Mouse (Mus musculus) forebrain, postnatal 0 days (tissue): ENCODE results near the gene Mllt3. TPM values are rescaled to one million over a fixed set of nuclear protein-coding genes. Genes with fewer than 3 reads are reported as not detected.

ENCODE experiments used
- ATAC-seq: fragments of 200-750 bp; cut with Nextera tagmentation; 2 replicates; pipeline ENCODE4 v1.8.0; 2017; ENCODE audit warnings: mild to moderate bottlenecking, moderate library complexity
- DNase-seq: peaks from one replicate; pipeline ENCODE4 v3.0.0-alpha.2; 2015
- H3K27ac ChIP-seq: fragments of 300-500 bp; sonication (generic); 2 replicates; pipeline ENCODE4 v1.5.1; 2014; ENCODE audit warnings: low read depth, mild to moderate bottlenecking, antibody characterized with exemption, low read length, moderate library complexity, mixed read lengths
- H3K27me3 ChIP-seq: fragments of 300-500 bp; sonication (generic); 2 replicates; pipeline ENCODE4 v1.6.1; 2014; ENCODE audit warnings: mild to moderate bottlenecking, low read length, mixed read lengths; ENCODE audit not compliant: insufficient read depth
- H3K36me3 ChIP-seq: fragments of 300-500 bp; sonication (generic); 2 replicates; pipeline ENCODE4 v1.6.1; 2014; ENCODE audit warnings: mild to moderate bottlenecking, moderate library complexity; ENCODE audit not compliant: insufficient read depth
- H3K4me1 ChIP-seq: fragments of 300-500 bp; sonication (generic); 2 replicates; pipeline ENCODE4 v1.6.1; 2014; ENCODE audit warnings: antibody characterized with exemption; ENCODE audit not compliant: insufficient read depth
- H3K4me2 ChIP-seq: fragments of 300-500 bp; sonication (generic); 2 replicates; pipeline ENCODE4 v1.6.1; 2014; ENCODE audit warnings: low read depth, mild to moderate bottlenecking, moderate library complexity
- H3K4me3 ChIP-seq: fragments of 300-500 bp; sonication (generic); 2 replicates; pipeline ENCODE4 v1.5.1; 2014; ENCODE audit warnings: low read depth, low read length, mixed read lengths
- H3K9ac ChIP-seq: fragments of 300-500 bp; sonication (generic); 2 replicates; pipeline ENCODE4 v1.6.1; 2014; ENCODE audit warnings: mild to moderate bottlenecking
- H3K9me3 ChIP-seq: fragments of 300-500 bp; sonication (generic); 2 replicates; pipeline ENCODE4 v1.6.1; 2016; ENCODE audit warnings: low read length
- CTCF ChIP-seq: sonication (generic); IDR thresholded peaks from 2 replicates; pipeline ENCODE4 v1.5.1; 2016; ENCODE audit warnings: antibody characterized with exemption, control low read depth, low read depth
- WGBS: fragments of 180-500 bp; shearing (Covaris S2); extraction: QIAGEN DNeasy Blood & Tissue Kit; methylation state at CpG from one replicate; pipeline ENCODE4 v1.1.7; 2014; 5-methylcytosine and 5-hydroxymethylcytosine counted together
- polyA plus RNA-seq: library from polyadenylated mRNA; unstranded; fragments of >200 nt; fragmentation: Nextera tagmentation; extraction: Ambion mirVana; gene quantifications from 2 replicates; pipeline ENCODE4 v1.2.1, GENCODE M21; 2015
- total RNA-seq: library from RNA; depleted of rRNA; stranded (reverse); fragments of >200 nt; gene quantifications from 2 replicates; pipeline ENCODE4 v1.2.3, GENCODE M21; 2014

The Mllt3 gene
- total and polyA plus RNA-seq, 2 experiments from 2014 or later = 41.0 to 75.2 TPM

GRCm38 (mm10) chr4:87866564-87866963 lies 166.6 kb downstream of the Mllt3 start:
- 61% methylated on average over 3 of the region's 3 CpGs for WGBS
- Histone ChIP-seq H3K36me3 (peaks cover 4% of the 10 kb centered on the region; the same call in 1 of the 2 replicates), H3K27ac (no peak overlapping the region), H3K4me3 (no peak overlapping the region), H3K9me3 (no peaks in the 10 kb centered on the region), H3K27me3 (no peaks in the 10 kb centered on the region), H3K4me1 (no peaks in the 10 kb centered on the region), H3K4me2 (no peak overlapping the region), H3K9ac (no peak overlapping the region)
- DNase-seq (peak; percentile 15), ATAC-seq (no peak)
- no peak for TF ChIP-seq CTCF

GRCm38 (mm10) chr4:87865848-87866247 lies 167.3 kb downstream of the Mllt3 start:
- ATAC-seq (no peak), DNase-seq (no peak)
- Histone ChIP-seq H3K9ac (no peak overlapping the region), H3K27ac (no peak overlapping the region), H3K4me1 (no peaks in the 10 kb centered on the region), H3K4me2 (no peak overlapping the region), H3K4me3 (no peak overlapping the region), H3K36me3 (no peaks in the 10 kb centered on the region), H3K27me3 (no peaks in the 10 kb centered on the region), H3K9me3 (no peaks in the 10 kb centered on the region)
- no peak for TF ChIP-seq CTCF
- WGBS = 45% methylated on average over 3 of the region's 3 CpGs

DNA sequence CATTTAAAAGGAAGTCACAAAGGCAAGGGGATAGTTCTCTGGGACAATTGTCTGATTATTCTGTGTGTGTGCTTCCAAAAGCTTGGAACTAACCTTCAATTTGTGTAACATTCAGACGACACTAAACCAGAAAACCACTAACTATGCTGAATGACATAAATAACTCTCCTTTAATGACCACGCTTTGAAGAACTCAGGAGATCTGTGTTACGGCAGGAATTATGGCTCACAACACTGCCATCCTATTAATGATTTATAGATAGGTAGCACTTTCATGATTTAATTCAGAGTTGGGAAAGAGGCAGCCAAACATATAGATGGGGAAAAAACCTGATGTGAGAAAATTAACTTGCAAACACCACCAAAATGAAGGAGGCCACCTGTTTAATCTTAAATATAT lies 168.1 kb downstream of the Mllt3 start:
- WGBS = 68% methylated on average over 3 of the region's 3 CpGs
- ATAC-seq (no peak), DNase-seq (no peak)
- Histone ChIP-seq H3K4me1 (no peaks in the 10 kb centered on the region), H3K36me3 (no peaks in the 10 kb centered on the region), H3K4me3 (no peak overlapping the region), H3K27ac (no peak overlapping the region), H3K9me3 (no peaks in the 10 kb centered on the region), H3K9ac (no peak overlapping the region), H3K4me2 (no peak overlapping the region), H3K27me3 (no peaks in the 10 kb centered on the region)
- no peak for TF ChIP-seq CTCF

GRCm38 (mm10) chr4:87863212-87863611 lies 170.0 kb downstream of the Mllt3 start:
- ATAC-seq = no peak
- Histone ChIP-seq H3K27me3 (no peaks in the 10 kb centered on the region), H3K9me3 (no peaks in the 10 kb centered on the region), H3K27ac (no peak overlapping the region), H3K4me1 (no peaks in the 10 kb centered on the region), H3K36me3 (no peaks in the 10 kb centered on the region), H3K9ac (no peak overlapping the region), H3K4me2 (no peak overlapping the region), H3K4me3 (no peak overlapping the region)
- WGBS = 93% methylated on average over 5 of the region's 5 CpGs
- DNase-seq = no peak
- TF ChIP-seq CTCF = no peak

GRCm38 (mm10) chr4:87860723-87861122 lies 172.4 kb downstream of the Mllt3 start:
- no peak overlapping the region for H3K4me2 ChIP-seq
- 89% methylated on average over 5 of the region's 5 CpGs for WGBS
- no peaks in the 10 kb centered on the region for H3K36me3 ChIP-seq
- DNase-seq (no peak), ATAC-seq (no peak)
- H3K4me1 ChIP-seq = no peaks in the 10 kb centered on the region
- H3K27me3 ChIP-seq = no peaks in the 10 kb centered on the region
- no peak overlapping the region for H3K9ac ChIP-seq
- H3K9me3 ChIP-seq = no peaks in the 10 kb centered on the region
- no peak overlapping the region for H3K4me3 ChIP-seq
- no peak for TF ChIP-seq CTCF
- H3K27ac ChIP-seq = no peak overlapping the region

GRCm38 (mm10) chr4:87859148-87859547 lies 174.0 kb downstream of the Mllt3 start:
- ATAC-seq = no peak
- Histone ChIP-seq H3K27ac (no peak overlapping the region), H3K4me3 (no peak overlapping the region), H3K36me3 (no peaks in the 10 kb centered on the region), H3K4me1 (no peaks in the 10 kb centered on the region), H3K9ac (no peak overlapping the region), H3K27me3 (no peaks in the 10 kb centered on the region), H3K4me2 (no peak overlapping the region), H3K9me3 (no peaks in the 10 kb centered on the region)
- no peak for DNase-seq
- WGBS = 83% methylated on average over 4 of the region's 4 CpGs
- no peak for TF ChIP-seq CTCF

GRCm38 (mm10) chr4:87857982-87858381 lies 175.2 kb downstream of the Mllt3 start:
- Histone ChIP-seq H3K36me3 (no peaks in the 10 kb centered on the region), H3K27ac (no peak overlapping the region), H3K4me3 (no peak overlapping the region), H3K4me2 (no peak overlapping the region), H3K27me3 (no peaks in the 10 kb centered on the region), H3K9me3 (no peaks in the 10 kb centered on the region), H3K4me1 (no peaks in the 10 kb centered on the region), H3K9ac (no peak overlapping the region)
- 90% methylated on average over 1 of the region's 1 CpGs for WGBS
- ATAC-seq = no peak
- TF ChIP-seq CTCF = no peak
- no peak for DNase-seq

DNA sequence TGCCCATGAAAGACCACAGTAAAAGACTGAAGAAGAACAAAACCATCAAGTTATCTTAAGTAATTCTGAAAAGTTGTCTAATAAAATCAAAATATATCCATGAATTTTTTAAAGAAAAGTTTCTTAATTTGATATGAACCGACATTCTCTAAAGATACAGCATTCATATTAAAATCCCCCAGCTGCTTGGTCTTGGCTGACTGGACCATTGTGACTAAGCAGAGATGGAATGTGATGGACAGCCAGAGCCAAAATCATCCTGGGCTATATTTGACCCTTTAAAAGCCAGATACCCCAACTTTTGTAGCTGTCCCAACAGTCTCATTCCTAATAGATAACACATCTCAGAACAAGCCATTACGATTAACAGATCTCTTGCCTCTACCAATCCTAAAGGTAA lies 180.7 kb downstream of the Mllt3 start:
- WGBS = 77% methylated on average over 2 of the region's 2 CpGs
- TF ChIP-seq CTCF = no peak

More for the DNA sequence above, 180.7 kb downstream of the Mllt3 start:
- H3K4me2 ChIP-seq = no peak overlapping the region
- no peak overlapping the region for H3K4me3 ChIP-seq
- ATAC-seq (no peak), DNase-seq (no peak)
- H3K27ac ChIP-seq = no peak overlapping the region
- H3K9me3 ChIP-seq = no peaks in the 10 kb centered on the region
- no peaks in the 10 kb centered on the region for H3K27me3 ChIP-seq
- no peak overlapping the region for H3K9ac ChIP-seq
- H3K4me1 ChIP-seq = no peaks in the 10 kb centered on the region
- no peaks in the 10 kb centered on the region for H3K36me3 ChIP-seq
